Mouse (Mus musculus): Measurements from ENCODE around the gene Hoxa5. TPM values are rescaled to one million over a fixed set of nuclear protein-coding genes. Genes with fewer than 3 reads are reported as not detected.

Hoxa5 gene
- polyA plus RNA-seq, 1 experiment: 1.6 TPM

- Histone ChIP-seq H3K4me2 (ENCODE audit: low read depth) (no peak overlapping the region), H3ac (ENCODE audit: control insufficient read depth, insufficient read length) (no peak overlapping the region), H3K36me3 (ENCODE audit: control insufficient read depth, insufficient read depth) (no peaks in the 10 kb centered on the region), H3K27me3 (ENCODE audit: control insufficient read depth, insufficient read depth, insufficient read length) (no peaks in the 10 kb centered on the region), H3K4me3 (no peak overlapping the region), H3K79me2 (ENCODE audit: control insufficient read depth, insufficient read depth) (no peaks in the 10 kb centered on the region)
- no peak for TF ChIP-seq MYOD1 (IDR thresholded peaks at IDR 0.05; ENCODE audit: control insufficient read depth in 1 of 3, insufficient read length in 2 of 3, low read depth in 2 of 3)
- TF ChIP-seq POLR2AphosphoS2 (IDR thresholded peaks at IDR 0.05; ENCODE audit: insufficient read length, low read depth): no peak
- no peak for TF ChIP-seq SRF (IDR thresholded peaks at IDR 0.05; ENCODE audit: control insufficient read depth, insufficient read length, low read depth)
- no peak for TF ChIP-seq CEBPB (IDR thresholded peaks at IDR 0.05; ENCODE audit: insufficient read depth, poor library complexity, severe bottlenecking)
- TF ChIP-seq MAX (IDR thresholded peaks at IDR 0.05; ENCODE audit: low read depth): no peak
- TF ChIP-seq MYOG (IDR thresholded peaks at IDR 0.05; ENCODE audit: control insufficient read depth in 1 of 3, insufficient read depth in 1 of 3, insufficient read length in 2 of 3, low read depth in 2 of 3): no peak
- TF ChIP-seq TCF3 (IDR thresholded peaks at IDR 0.05; ENCODE audit: insufficient read length, low read depth): no peak
- no peak for TF ChIP-seq E2F4 (IDR thresholded peaks at IDR 0.05; ENCODE audit: insufficient read depth)
These were observed 32.4 kb downstream of the Hoxa5 start for GRCm38 (mm10) chr6:52171938-52172337.

- H3ac ChIP-seq (ENCODE audit: control insufficient read depth, insufficient read length): no peak overlapping the region
- no peaks in the 10 kb centered on the region for H3K79me2 ChIP-seq (ENCODE audit: control insufficient read depth, insufficient read depth)
- H3K27me3 ChIP-seq (ENCODE audit: control insufficient read depth, insufficient read depth, insufficient read length): no peaks in the 10 kb centered on the region
- H3K4me2 ChIP-seq (ENCODE audit: low read depth): no peak overlapping the region
- TF ChIP-seq SRF (IDR thresholded peaks at IDR 0.05; ENCODE audit: control insufficient read depth, insufficient read length, low read depth) (no peak), USF1 (IDR thresholded peaks at IDR 0.05; ENCODE audit: low read depth) (no peak), POLR2A (IDR thresholded peaks at IDR 0.05; ENCODE audit: insufficient read length, low read depth) (no peak), TCF12 (IDR thresholded peaks at IDR 0.05; ENCODE audit: insufficient read depth, poor library complexity, severe bottlenecking) (no peak), MAX (IDR thresholded peaks at IDR 0.05; ENCODE audit: low read depth) (no peak), E2F4 (IDR thresholded peaks at IDR 0.05; ENCODE audit: insufficient read depth) (no peak), MYOD1 (IDR thresholded peaks at IDR 0.05; ENCODE audit: control insufficient read depth in 1 of 3, insufficient read length in 2 of 3, low read depth in 2 of 3) (no peak), CEBPB (IDR thresholded peaks at IDR 0.05; ENCODE audit: insufficient read depth, poor library complexity, severe bottlenecking) (no peak), TCF3 (IDR thresholded peaks at IDR 0.05; ENCODE audit: insufficient read length, low read depth) (no peak), POLR2AphosphoS2 (IDR thresholded peaks at IDR 0.05; ENCODE audit: insufficient read length, low read depth) (no peak)
- H3K4me3 ChIP-seq: no peak overlapping the region
- H3K36me3 ChIP-seq (ENCODE audit: control insufficient read depth, insufficient read depth): no peaks in the 10 kb centered on the region
These were observed 33.1 kb downstream of the Hoxa5 start for GRCm38 (mm10) chr6:52171331-52171730.

GRCm38 (mm10) chr6:52170898-52171223 is 33.5 kb downstream of the Hoxa5 start:
- Histone ChIP-seq H3K4me3 (no peak overlapping the region), H3K79me2 (ENCODE audit: control insufficient read depth, insufficient read depth) (no peaks in the 10 kb centered on the region), H3K4me2 (ENCODE audit: low read depth) (no peak overlapping the region), H3ac (ENCODE audit: control insufficient read depth, insufficient read length) (no peak overlapping the region), H3K36me3 (ENCODE audit: control insufficient read depth, insufficient read depth) (no peaks in the 10 kb centered on the region), H3K27me3 (ENCODE audit: control insufficient read depth, insufficient read depth, insufficient read length) (no peaks in the 10 kb centered on the region)
- TF ChIP-seq E2F4 (IDR thresholded peaks at IDR 0.05; ENCODE audit: insufficient read depth) (no peak), TCF3 (IDR thresholded peaks at IDR 0.05; ENCODE audit: insufficient read length, low read depth) (no peak), POLR2AphosphoS2 (IDR thresholded peaks at IDR 0.05; ENCODE audit: insufficient read length, low read depth) (no peak), TCF12 (IDR thresholded peaks at IDR 0.05; ENCODE audit: insufficient read depth, poor library complexity, severe bottlenecking) (no peak), REST (IDR thresholded peaks at IDR 0.05; ENCODE audit: insufficient read depth, insufficient read length) (no peak), USF1 (IDR thresholded peaks at IDR 0.05; ENCODE audit: low read depth) (no peak), MYOD1 (IDR thresholded peaks at IDR 0.05; ENCODE audit: control insufficient read depth in 1 of 3, insufficient read length in 2 of 3, low read depth in 2 of 3) (no peak), MYOG (IDR thresholded peaks at IDR 0.05; ENCODE audit: control insufficient read depth in 1 of 3, insufficient read depth in 1 of 3, insufficient read length in 2 of 3, low read depth in 2 of 3) (no peak), SRF (IDR thresholded peaks at IDR 0.05; ENCODE audit: control insufficient read depth, insufficient read length, low read depth) (no peak), MAX (IDR thresholded peaks at IDR 0.05; ENCODE audit: low read depth) (no peak), CEBPB (IDR thresholded peaks at IDR 0.05; ENCODE audit: insufficient read depth, poor library complexity, severe bottlenecking) (no peak), POLR2A (IDR thresholded peaks at IDR 0.05; ENCODE audit: insufficient read length, low read depth) (no peak)

GRCm38 (mm10) chr6:52170166-52170897 is 34.1 kb downstream of the Hoxa5 start:
- H3K4me2 ChIP-seq (ENCODE audit: low read depth): no peak overlapping the region
- H3K4me3 ChIP-seq: no peak overlapping the region
- H3K27me3 ChIP-seq (ENCODE audit: control insufficient read depth, insufficient read depth, insufficient read length): no peaks in the 10 kb centered on the region
- TF ChIP-seq CEBPB (IDR thresholded peaks at IDR 0.05; ENCODE audit: insufficient read depth, poor library complexity, severe bottlenecking) (no peak), POLR2A (IDR thresholded peaks at IDR 0.05; ENCODE audit: insufficient read length, low read depth) (no peak), REST (IDR thresholded peaks at IDR 0.05; ENCODE audit: insufficient read depth, insufficient read length) (no peak), MYOG (IDR thresholded peaks at IDR 0.05; ENCODE audit: control insufficient read depth in 1 of 3, insufficient read depth in 1 of 3, insufficient read length in 2 of 3, low read depth in 2 of 3) (no peak), SRF (IDR thresholded peaks at IDR 0.05; ENCODE audit: control insufficient read depth, insufficient read length, low read depth) (no peak), MAX (IDR thresholded peaks at IDR 0.05; ENCODE audit: low read depth) (no peak), MYOD1 (IDR thresholded peaks at IDR 0.05; ENCODE audit: control insufficient read depth in 1 of 3, insufficient read length in 2 of 3, low read depth in 2 of 3) (no peak), E2F4 (IDR thresholded peaks at IDR 0.05; ENCODE audit: insufficient read depth) (no peak), TCF12 (IDR thresholded peaks at IDR 0.05; ENCODE audit: insufficient read depth, poor library complexity, severe bottlenecking) (no peak)
- H3K79me2 ChIP-seq (ENCODE audit: control insufficient read depth, insufficient read depth): no peaks in the 10 kb centered on the region
- H3ac ChIP-seq (ENCODE audit: control insufficient read depth, insufficient read length): no peak overlapping the region
- no peaks in the 10 kb centered on the region for H3K36me3 ChIP-seq (ENCODE audit: control insufficient read depth, insufficient read depth)
